Mouse (Mus musculus) cerebellum, postnatal 36 days (tissue): ENCODE results near the gene Atoh1.
A peak's percentile ranks its signal among the peaks of the same experiment; 100 is the strongest.

Experiments
- DNase-seq, 2 experiments: peaks; one replicate each; pipeline ENCODE4 v3.0.0; 2021 to 2022; ENCODE audit warnings: mixed read lengths in 2 of 2

Atoh1 gene

GRCm38 (mm10) chr6:64728499-64729198 is at the start of gene Atoh1:
Atoh1 (plus strand) TSS chr6:64729125.
- peak in 1 of 2 experiments; percentile 11 for DNase-seq

- DNase-seq, result peak; percentile 32 to 42
Measured at GRCm38 (mm10) chr6:64683974-64684373, 45.0 kb upstream of the Atoh1 start.

GRCm38 (mm10) chr6:64684973-64685372 is 44.0 kb upstream of the Atoh1 start:
- peak; percentile 10 to 44 for DNase-seq

- DNase-seq, result no peak
Measured at GRCm38 (mm10) chr6:64688181-64688944, 40.6 kb upstream of the Atoh1 start.

- no peak for DNase-seq
Measured at GRCm38 (mm10) chr6:64694688-64695087, 34.2 kb upstream of the Atoh1 start.

- DNase-seq, result no peak
Measured at GRCm38 (mm10) chr6:64703659-64704058, 25.3 kb upstream of the Atoh1 start.

GRCm38 (mm10) chr6:64727751-64728403 is 1.0 kb upstream of the Atoh1 start:
- DNase-seq, result peak in 1 of 2 experiments; percentile 15

GRCm38 (mm10) chr6:64729231-64730011 is 496 bp downstream of the Atoh1 start:
- peak; percentile 19 for DNase-seq

GRCm38 (mm10) chr6:64730030-64730429 is 1.1 kb downstream of the Atoh1 start:
- DNase-seq, result peak in 1 of 2 experiments; percentile 7

GRCm38 (mm10) chr6:64730506-64731020 is 1.6 kb downstream of the Atoh1 start:
- DNase-seq, result peak in 1 of 2 experiments; percentile 14

GRCm38 (mm10) chr6:64731126-64731525 is 2.2 kb downstream of the Atoh1 start:
- DNase-seq, result no peak

GRCm38 (mm10) chr6:64731621-64732320 is 2.8 kb downstream of the Atoh1 start:
- DNase-seq, result no peak

- no peak for DNase-seq
Measured at GRCm38 (mm10) chr6:64733311-64733710, 4.4 kb downstream of the Atoh1 start.

- DNase-seq, result peak; percentile 14 to 16
Measured at GRCm38 (mm10) chr6:64734441-64735320, 5.8 kb downstream of the Atoh1 start.

- no peak for DNase-seq
Measured at GRCm38 (mm10) chr6:64736317-64736716, 7.4 kb downstream of the Atoh1 start.

GRCm38 (mm10) chr6:64742915-64743489 is 14.1 kb downstream of the Atoh1 start:
- no peak for DNase-seq

- DNase-seq, result no peak
Measured at GRCm38 (mm10) chr6:64754515-64754914, 25.6 kb downstream of the Atoh1 start.

- peak; percentile 12 to 14 for DNase-seq
Measured at GRCm38 (mm10) chr6:64763901-64764300, 35.0 kb downstream of the Atoh1 start.

GRCm38 (mm10) chr6:64773430-64773829 is 44.5 kb downstream of the Atoh1 start:
- no peak for DNase-seq
